Mouse (Mus musculus) hindbrain, embryonic 16.5 days (tissue): ENCODE data around the gene Kxd1. TPM values are rescaled to one million over a fixed set of nuclear protein-coding genes. Genes with fewer than 3 reads are reported as not detected.

Source experiments
- ATAC-seq: fragments of 200-750 bp; cut with Nextera tagmentation; 2 replicates; pipeline ENCODE4 v1.8.0; 2017; ENCODE audit warnings: moderate TSS enrichment, moderate library complexity
- H3K27ac ChIP-seq: fragments of 300-500 bp; sonication (generic); 2 replicates; pipeline ENCODE4 v1.5.1; 2014; ENCODE audit warnings: low read depth, mild to moderate bottlenecking, control low read depth, low read length, moderate library complexity
- H3K27me3 ChIP-seq: fragments of 300-500 bp; sonication (generic); replicated peaks from 2 replicates; pipeline ENCODE4 v1.6.1; 2014; ENCODE audit warnings: low read length; ENCODE audit not compliant: control insufficient read depth, insufficient read depth
- H3K36me3 ChIP-seq: fragments of 300-500 bp; sonication (generic); 2 replicates; pipeline ENCODE4 v1.6.1; 2014; ENCODE audit warnings: mild to moderate bottlenecking, low read length, moderate library complexity, mixed read lengths; ENCODE audit not compliant: control insufficient read depth, insufficient read depth
- H3K4me1 ChIP-seq: fragments of 300-500 bp; sonication (generic); 2 replicates; pipeline ENCODE4 v1.6.1; 2014; ENCODE audit warnings: low read depth, low read length; ENCODE audit not compliant: control insufficient read depth, insufficient read depth
- H3K4me2 ChIP-seq: fragments of 300-500 bp; sonication (generic); 2 replicates; pipeline ENCODE4 v1.6.1; 2014; ENCODE audit warnings: mild to moderate bottlenecking, low read length, control low read depth, moderate library complexity
- H3K4me3 ChIP-seq: fragments of 300-500 bp; sonication (generic); 2 replicates; pipeline ENCODE4 v1.5.1; 2014; ENCODE audit warnings: mild to moderate bottlenecking, low read length, control low read depth, moderate library complexity
- H3K9ac ChIP-seq: fragments of 300-500 bp; sonication (generic); 2 replicates; pipeline ENCODE4 v1.6.1; 2014; ENCODE audit warnings: low read depth, mild to moderate bottlenecking, control low read depth, low read length, moderate library complexity
- H3K9me3 ChIP-seq: fragments of 300-500 bp; sonication (generic); 2 replicates; pipeline ENCODE4 v1.6.1; 2014; ENCODE audit warnings: mild to moderate bottlenecking, low read length, moderate library complexity; ENCODE audit not compliant: control insufficient read depth
- WGBS: fragments of 180-500 bp; shearing (Covaris S2); extraction: QIAGEN DNeasy Blood & Tissue Kit; methylation state at CpG from one replicate; pipeline ENCODE4 v1.1.7; 2014; 5-methylcytosine and 5-hydroxymethylcytosine counted together
- polyA plus RNA-seq: library from polyadenylated mRNA; unstranded; fragments of >200 nt; fragmentation: Nextera tagmentation; extraction: Ambion mirVana; gene quantifications from 2 replicates; pipeline ENCODE4 v1.2.1, GENCODE M21; 2015

The Kxd1 gene
- polyA plus RNA-seq, 1 experiment from 2014 or later = 45.2 TPM

- ATAC-seq = peak; percentile 73
- Histone ChIP-seq H3K36me3 (peaks cover 6% of the 10 kb centered on the region; the same call in 1 of the 2 replicates), H3K9ac (peak within 1 kb of the TSS; percentile 89), H3K4me3 (peak within 1 kb of the TSS; percentile 60), H3K9me3 (no peaks in the 10 kb centered on the region), H3K4me1 (peaks cover 22% of the 10 kb centered on the region), H3K4me2 (peak within 1 kb of the TSS; percentile 72), H3K27me3 (peaks cover 48% of the 10 kb centered on the region), H3K27ac (peak within 1 kb of the TSS; percentile 45; the same call in 1 of the 2 replicates)
- 4% methylated on average over 32 of the region's 33 CpGs for WGBS
These were observed 40.7 kb downstream of the Kxd1 start, which contains the start of gene Tmem59l for GRCm38 (mm10) chr8:70486941-70487520. TSS of gene Tmem59l (minus strand) at chr8:70487358.

GRCm38 (mm10) chr8:70486191-70486681, 41.5 kb downstream of the Kxd1 start:
- Histone ChIP-seq H3K4me1 (peaks cover 22% of the 10 kb centered on the region), H3K27me3 (peaks cover 42% of the 10 kb centered on the region), H3K27ac (no peak overlapping the region), H3K9me3 (no peaks in the 10 kb centered on the region), H3K4me3 (peak overlapping the region; percentile 60), H3K4me2 (peak overlapping the region; percentile 72), H3K9ac (peak overlapping the region; percentile 89), H3K36me3 (peaks cover 6% of the 10 kb centered on the region; the same call in 1 of the 2 replicates)
- 52% methylated on average over 7 of the region's 7 CpGs for WGBS
- ATAC-seq = peak; percentile 7

- H3K9ac ChIP-seq = no peak overlapping the region
- H3K4me2 ChIP-seq = no peak overlapping the region
- peaks cover 18% of the 10 kb centered on the region for H3K27me3 ChIP-seq
- H3K36me3 ChIP-seq = peaks cover 6% of the 10 kb centered on the region; the same call in 1 of the 2 replicates
- no peak overlapping the region for H3K4me3 ChIP-seq
- WGBS = 67% methylated on average over 2 of the region's 2 CpGs
- H3K27ac ChIP-seq = no peak overlapping the region
- ATAC-seq = no peak
- H3K4me1 ChIP-seq = peaks cover 10% of the 10 kb centered on the region
- H3K9me3 ChIP-seq = no peaks in the 10 kb centered on the region
These were observed 44.8 kb downstream of the Kxd1 start for GRCm38 (mm10) chr8:70482943-70483342.

- peaks cover 16% of the 10 kb centered on the region for H3K27me3 ChIP-seq
- ATAC-seq = no peak
- 76% methylated on average over 3 of the region's 3 CpGs for WGBS
These were observed 45.8 kb downstream of the Kxd1 start for GRCm38 (mm10) chr8:70481908-70482307.

GRCm38 (mm10) chr8:70477269-70477982, 50.3 kb downstream of the Kxd1 start:
- WGBS = 5% methylated on average over 21 of the region's 21 CpGs
- ATAC-seq = peak; percentile 26
- H3K4me3 ChIP-seq = peak overlapping the region; percentile 89
- H3K9ac ChIP-seq = peak overlapping the region; percentile 96
- H3K36me3 ChIP-seq = no peaks in the 10 kb centered on the region
- H3K4me1 ChIP-seq = peaks cover 19% of the 10 kb centered on the region
- no peaks in the 10 kb centered on the region for H3K9me3 ChIP-seq
- H3K4me2 ChIP-seq = peak overlapping the region; percentile 90
- 0 out of 2 replicates have a peak, but pooled peaks cover 3% of the 10 kb centered on the region for H3K27me3 ChIP-seq
- no peak overlapping the region for H3K27ac ChIP-seq

More at GRCm38 (mm10) chr8:70481908-70482307, 45.8 kb downstream of the Kxd1 start:
- Histone ChIP-seq H3K36me3 (peaks cover 6% of the 10 kb centered on the region; the same call in 1 of the 2 replicates), H3K9ac (no peak overlapping the region), H3K4me2 (no peak overlapping the region), H3K4me3 (no peak overlapping the region), H3K9me3 (no peaks in the 10 kb centered on the region), H3K4me1 (peaks cover 12% of the 10 kb centered on the region), H3K27ac (no peak overlapping the region)

GRCm38 (mm10) chr8:70476333-70477268, 51.2 kb downstream of the Kxd1 start, which contains the start of gene Klhl26:
TSS of gene Klhl26 (minus strand) at chr8:70476968.
- Histone ChIP-seq H3K27me3 (0 out of 2 replicates have a peak, but pooled peaks cover 3% of the 10 kb centered on the region), H3K9me3 (no peaks in the 10 kb centered on the region), H3K4me2 (peak within 1 kb of the TSS; percentile 90), H3K36me3 (no peaks in the 10 kb centered on the region), H3K4me1 (peaks cover 19% of the 10 kb centered on the region), H3K27ac (peak within 1 kb of the TSS; percentile 73), H3K4me3 (peak within 1 kb of the TSS; percentile 89), H3K9ac (peak within 1 kb of the TSS; percentile 96)
- ATAC-seq = peak; percentile 91
- under 1% methylated on average over 53 of the region's 53 CpGs for WGBS

- Histone ChIP-seq H3K9ac (no peak overlapping the region), H3K4me1 (peaks cover 21% of the 10 kb centered on the region), H3K9me3 (no peaks in the 10 kb centered on the region), H3K36me3 (no peaks in the 10 kb centered on the region), H3K4me2 (no peak overlapping the region), H3K4me3 (no peak overlapping the region), H3K27ac (no peak overlapping the region), H3K27me3 (no peaks in the 10 kb centered on the region)
- ATAC-seq = no peak
- 95% methylated on average over 7 of the region's 7 CpGs for WGBS
These were observed 55.9 kb downstream of the Kxd1 start for GRCm38 (mm10) chr8:70471856-70472255.

GRCm38 (mm10) chr8:70469938-70470337, 57.8 kb downstream of the Kxd1 start:
- no peak overlapping the region for H3K27ac ChIP-seq
- 58% methylated on average over 2 of the region's 2 CpGs for WGBS

More at GRCm38 (mm10) chr8:70469938-70470337, 57.8 kb downstream of the Kxd1 start:
- Histone ChIP-seq H3K27me3 (no peaks in the 10 kb centered on the region), H3K4me1 (peaks cover 6% of the 10 kb centered on the region), H3K9ac (no peak overlapping the region), H3K36me3 (peaks cover 3% of the 10 kb centered on the region; the same call in 1 of the 2 replicates), H3K4me3 (no peak overlapping the region), H3K9me3 (no peaks in the 10 kb centered on the region), H3K4me2 (no peak overlapping the region)
- ATAC-seq = peak; percentile 35
